Mouse (Mus musculus): ENCODE data around the gene 1700025G04Rik.

DNA sequence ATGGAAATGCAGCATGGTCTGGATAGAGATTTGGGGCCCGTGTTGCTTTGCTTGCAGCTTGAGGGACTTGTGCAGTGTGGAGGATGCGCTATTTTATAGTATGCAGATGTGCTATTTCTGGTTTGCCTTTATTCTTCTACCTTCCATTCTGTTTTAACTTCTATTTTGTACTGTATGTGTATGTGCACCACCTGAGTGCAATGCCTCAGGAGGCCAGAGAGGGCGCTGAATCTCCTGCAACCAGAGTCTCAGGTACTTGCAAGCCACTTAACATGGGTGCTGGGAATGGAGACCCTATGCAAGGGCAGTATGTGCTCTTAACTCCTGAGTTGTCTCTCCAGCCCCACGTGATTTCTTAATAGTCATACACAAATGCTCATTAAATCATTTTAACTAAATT lies 98.4 kb downstream of the 1700025G04Rik start:
- TF ChIP-seq CTCF (IDR thresholded peaks at IDR 0.05; ENCODE audit: low read depth, low read length) (no peak), POLR2AphosphoS5 (IDR thresholded peaks at IDR 0.05; ENCODE audit: insufficient replicate concordance, low read depth, low read length) (no peak), TAL1 (conservative IDR thresholded peaks at IDR 0.05; ENCODE audit: low read depth, low read length) (no peak), GATA1 (IDR thresholded peaks at IDR 0.05; ENCODE audit: borderline replicate concordance, low read length) (no peak), GATA2 (IDR thresholded peaks at IDR 0.05; ENCODE audit: borderline replicate concordance, low read depth, low read length) (no peak)

Data from G1E (cell line).